Mouse (Mus musculus) forebrain, embryonic 11.5 days (tissue): ENCODE data around the gene Jund. TPM values are rescaled to one million over a fixed set of nuclear protein-coding genes. Genes with fewer than 3 reads are reported as not detected.

Experiments
- ATAC-seq: fragments of 200-750 bp; cut with Nextera tagmentation; replicated peaks from 2 replicates; pipeline ENCODE4 v1.8.0; 2017; ENCODE audit warnings: moderate TSS enrichment; ENCODE audit not compliant: low FRiP score
- DNase-seq: peaks from one replicate; pipeline ENCODE4 v3.0.0-alpha.2; 2017; ENCODE audit warnings: low spot score
- H3K27ac ChIP-seq: fragments of 300-500 bp; sonication (generic); 2 replicates; pipeline ENCODE4 v1.5.1; 2014; ENCODE audit warnings: low read depth, low read length
- H3K27me3 ChIP-seq: fragments of 300-500 bp; sonication (generic); 2 replicates; pipeline ENCODE4 v1.6.1; 2014; ENCODE audit warnings: mild to moderate bottlenecking, low read length, mixed read lengths; ENCODE audit not compliant: control insufficient read depth, insufficient read depth
- H3K36me3 ChIP-seq: fragments of 300-500 bp; sonication (generic); 2 replicates; pipeline ENCODE4 v1.6.1; 2014; ENCODE audit warnings: mild to moderate bottlenecking, low read length, moderate library complexity, mixed read lengths; ENCODE audit not compliant: control insufficient read depth, insufficient read depth
- H3K4me1 ChIP-seq: fragments of 300-500 bp; sonication (generic); replicated peaks from 2 replicates; pipeline ENCODE4 v1.6.1; 2014; ENCODE audit warnings: low read length, mixed read lengths; ENCODE audit not compliant: control insufficient read depth, insufficient read depth
- H3K4me2 ChIP-seq: fragments of 300-500 bp; sonication (generic); 2 replicates; pipeline ENCODE4 v1.6.1; 2014; ENCODE audit warnings: low read depth, mild to moderate bottlenecking, low read length, moderate library complexity, mixed read lengths; ENCODE audit not compliant: severe bottlenecking
- H3K4me3 ChIP-seq: fragments of 300-500 bp; sonication (generic); 2 replicates; pipeline ENCODE4 v1.5.1; 2014; ENCODE audit warnings: low read depth, low read length
- H3K9ac ChIP-seq: fragments of 300-500 bp; sonication (generic); 2 replicates; pipeline ENCODE4 v1.6.1; 2014; ENCODE audit warnings: low read length
- H3K9me3 ChIP-seq: fragments of 300-500 bp; sonication (generic); 2 replicates; pipeline ENCODE4 v1.6.1; 2016; ENCODE audit warnings: low read length, mixed read lengths; ENCODE audit not compliant: control insufficient read depth
- WGBS: fragments of 180-500 bp; shearing (Covaris S2); extraction: QIAGEN DNeasy Blood & Tissue Kit; methylation state at CpG from one replicate; pipeline ENCODE4 v1.1.7; 2014; 5-methylcytosine and 5-hydroxymethylcytosine counted together
- polyA plus RNA-seq: library from polyadenylated mRNA; unstranded; fragments of >200 nt; fragmentation: Nextera tagmentation; extraction: Ambion mirVana; gene quantifications from 2 replicates; pipeline ENCODE4 v1.2.1, GENCODE M21; 2014

Gene Jund
- polyA plus RNA-seq, 1 experiment from 2014 or later, result 128 TPM

GRCm38 (mm10) chr8:70709794-70710193 is 11.0 kb downstream of the Jund start:
- H3K27me3 ChIP-seq, result no peaks in the 10 kb centered on the region
- no peak overlapping the region for H3K4me2 ChIP-seq
- no peak overlapping the region for H3K9ac ChIP-seq
- H3K9me3 ChIP-seq, result no peaks in the 10 kb centered on the region
- 89% methylated on average over 9 of the region's 9 CpGs for WGBS
- H3K36me3 ChIP-seq, result no peaks in the 10 kb centered on the region
- H3K27ac ChIP-seq, result no peak overlapping the region
- H3K4me1 ChIP-seq, result no peaks in the 10 kb centered on the region
- ATAC-seq (no peak), DNase-seq (no peak)
- no peak overlapping the region for H3K4me3 ChIP-seq

GRCm38 (mm10) chr8:70710296-70710695 is 11.5 kb downstream of the Jund start:
- ATAC-seq, result no peak
- Histone ChIP-seq H3K4me3 (no peak overlapping the region), H3K9ac (no peak overlapping the region), H3K4me2 (no peak overlapping the region), H3K9me3 (no peaks in the 10 kb centered on the region), H3K27ac (no peak overlapping the region), H3K4me1 (no peaks in the 10 kb centered on the region), H3K27me3 (no peaks in the 10 kb centered on the region), H3K36me3 (no peaks in the 10 kb centered on the region)
- WGBS, result 96% methylated on average over 1 of the region's 1 CpGs
- DNase-seq, result no peak

GRCm38 (mm10) chr8:70711041-70711440 is 12.3 kb downstream of the Jund start:
- DNase-seq (no peak), ATAC-seq (no peak)
- Histone ChIP-seq H3K27me3 (no peaks in the 10 kb centered on the region), H3K4me2 (no peak overlapping the region), H3K4me1 (no peaks in the 10 kb centered on the region), H3K9ac (no peak overlapping the region), H3K27ac (no peak overlapping the region), H3K36me3 (no peaks in the 10 kb centered on the region), H3K4me3 (no peak overlapping the region), H3K9me3 (no peaks in the 10 kb centered on the region)
- WGBS, result 87% methylated on average over 11 of the region's 11 CpGs

- Histone ChIP-seq H3K27ac (no peak overlapping the region), H3K9ac (no peak overlapping the region), H3K9me3 (no peaks in the 10 kb centered on the region), H3K4me2 (no peak overlapping the region), H3K4me3 (no peak overlapping the region), H3K4me1 (no peaks in the 10 kb centered on the region), H3K36me3 (no peaks in the 10 kb centered on the region), H3K27me3 (no peaks in the 10 kb centered on the region)
- DNase-seq (no peak), ATAC-seq (no peak)
- 81% methylated on average over 7 of the region's 7 CpGs for WGBS
Measured at GRCm38 (mm10) chr8:70713991-70714390, 15.2 kb downstream of the Jund start.

- H3K4me3 ChIP-seq, result no peak overlapping the region
- H3K4me2 ChIP-seq, result no peak overlapping the region
- no peak overlapping the region for H3K27ac ChIP-seq
- H3K36me3 ChIP-seq, result no peaks in the 10 kb centered on the region
- H3K4me1 ChIP-seq, result no peaks in the 10 kb centered on the region
- 60% methylated on average over 2 of the region's 2 CpGs for WGBS
- no peak overlapping the region for H3K9ac ChIP-seq
- no peak for DNase-seq
- no peak for ATAC-seq
- no peaks in the 10 kb centered on the region for H3K27me3 ChIP-seq
- H3K9me3 ChIP-seq, result no peaks in the 10 kb centered on the region
Measured at GRCm38 (mm10) chr8:70715086-70715485, 16.3 kb downstream of the Jund start.

GRCm38 (mm10) chr8:70716521-70717400 is 18.0 kb downstream of the Jund start:
- H3K4me3 ChIP-seq, result no peak overlapping the region
- 87% methylated on average over 40 of the region's 40 CpGs for WGBS

GRCm38 (mm10) chr8:70718297-70718696 is 19.5 kb downstream of the Jund start, which contains the start of gene Gm3336:
Gm3336 (plus strand) TSS chr8:70718543.
- no peak within 1 kb of the TSS for H3K4me3 ChIP-seq
- H3K27ac ChIP-seq, result no peak within 1 kb of the TSS
- WGBS, result 1% methylated on average over 19 of the region's 19 CpGs
- no peak within 1 kb of the TSS; the same call in 1 of the 2 replicates for H3K9ac ChIP-seq
- H3K4me2 ChIP-seq, result no peak within 1 kb of the TSS
- ATAC-seq (peak; percentile 45; the same call in 1 of the 2 replicates), DNase-seq (peak; percentile 80)
- H3K27me3 ChIP-seq, result no peaks in the 10 kb centered on the region
- H3K36me3 ChIP-seq, result no peaks in the 10 kb centered on the region
- no peaks in the 10 kb centered on the region for H3K9me3 ChIP-seq
- H3K4me1 ChIP-seq, result no peaks in the 10 kb centered on the region

More at GRCm38 (mm10) chr8:70716521-70717400, 18.0 kb downstream of the Jund start:
- Histone ChIP-seq H3K27ac (no peak overlapping the region), H3K4me1 (no peaks in the 10 kb centered on the region), H3K36me3 (no peaks in the 10 kb centered on the region), H3K9me3 (no peaks in the 10 kb centered on the region), H3K27me3 (no peaks in the 10 kb centered on the region), H3K4me2 (no peak overlapping the region), H3K9ac (no peak overlapping the region)
- DNase-seq, result no peak
- ATAC-seq, result no peak

GRCm38 (mm10) chr8:70719796-70720270 is 21.1 kb downstream of the Jund start:
- 76% methylated on average over 9 of the region's 9 CpGs for WGBS
- H3K4me3 ChIP-seq, result no peak overlapping the region
- no peak overlapping the region for H3K4me2 ChIP-seq

More at GRCm38 (mm10) chr8:70719796-70720270, 21.1 kb downstream of the Jund start:
- Histone ChIP-seq H3K9me3 (no peaks in the 10 kb centered on the region), H3K9ac (no peak overlapping the region), H3K36me3 (no peaks in the 10 kb centered on the region), H3K4me1 (no peaks in the 10 kb centered on the region), H3K27ac (no peak overlapping the region), H3K27me3 (no peaks in the 10 kb centered on the region)
- ATAC-seq, result no peak
- no peak for DNase-seq
